Mouse (Mus musculus): Measurements from ENCODE around the gene Gm1123. TPM values are rescaled to one million over a fixed set of nuclear protein-coding genes. Genes with fewer than 3 reads are reported as not detected.

Gm1123 gene
- polyA plus RNA-seq, 1 experiment: not detected

GRCm38 (mm10) chr9:98985800-98986475 is 49.6 kb downstream of the Gm1123 start, which contains the start of gene Faim:
Gene Faim (plus strand): TSS chr9:98986373.
- TF ChIP-seq CTCF (IDR thresholded peaks at IDR 0.05; ENCODE audit: insufficient read depth, low read depth, low read length): no peak
- TF ChIP-seq POLR2A (IDR thresholded peaks at IDR 0.05; ENCODE audit: insufficient read depth, low read depth, low read length): peak; percentile 61; the same call in 1 of the 2 replicates
- 0 out of 2 replicates have a peak within 1 kb of the TSS, but pooled peaks have one; percentile 7 for H3K27ac ChIP-seq (ENCODE audit: insufficient read depth, low read depth, low read length)
- no peaks in the 10 kb centered on the region for H3K4me1 ChIP-seq (ENCODE audit: control insufficient read depth, insufficient read depth, low read length)
- 1% methylated on average over 45 of the region's 45 CpGs for WGBS
- peak within 1 kb of the TSS; percentile 80 for H3K4me3 ChIP-seq (ENCODE audit: insufficient read depth, low read depth, low read length)

DNA sequence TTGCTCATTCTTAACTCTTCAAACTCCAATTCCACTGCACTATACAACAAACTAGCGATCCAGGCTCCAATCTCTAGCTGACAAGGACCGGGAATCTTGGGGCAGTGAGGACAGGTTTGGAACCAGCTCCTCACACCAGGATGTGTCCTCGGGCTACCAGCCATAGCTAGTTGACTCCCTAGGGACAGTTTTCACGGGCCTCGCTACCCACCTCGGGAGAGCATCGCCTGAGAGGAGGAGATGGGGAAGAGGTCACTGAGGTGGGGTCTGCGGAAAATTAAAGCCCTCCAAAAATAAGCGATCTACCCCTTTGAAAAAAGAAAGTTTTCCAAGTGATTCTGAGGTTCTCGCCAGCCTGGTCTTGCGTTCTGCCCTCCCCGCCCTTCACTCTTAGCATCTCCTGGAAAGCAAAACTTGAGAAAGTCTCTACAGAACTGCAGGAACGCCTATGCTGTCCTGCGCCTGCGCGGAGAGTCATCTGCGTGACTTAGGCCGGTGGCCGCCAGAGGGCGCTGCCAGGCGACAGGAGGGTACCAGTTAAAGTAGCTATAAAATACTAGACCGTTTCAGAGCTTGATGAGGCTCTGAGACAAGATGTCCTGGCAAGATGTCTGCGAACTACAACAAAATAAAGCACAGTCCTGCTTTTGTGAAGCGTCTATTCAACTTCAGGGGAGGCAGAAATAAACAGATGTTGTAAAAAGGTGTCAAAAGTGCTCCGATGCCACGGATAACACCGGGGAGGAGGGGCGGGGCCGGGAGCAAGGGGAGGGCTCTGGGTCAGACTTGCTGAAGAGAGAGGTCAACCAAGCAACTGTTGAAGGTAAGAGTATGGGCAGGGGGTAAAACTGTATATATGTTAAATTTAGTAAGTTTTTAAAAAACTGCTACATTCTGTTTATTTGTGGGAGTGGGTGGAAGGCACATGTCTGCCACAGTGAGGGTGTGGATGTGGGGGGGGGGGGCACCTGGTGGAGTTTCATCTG is 55.8 kb downstream of the Gm1123 start:
- H3K4me3 ChIP-seq (ENCODE audit: insufficient read depth, low read depth, low read length): no peak overlapping the region
- WGBS: 3% methylated on average over 29 of the region's 29 CpGs
- H3K27ac ChIP-seq (ENCODE audit: insufficient read depth, low read depth, low read length): no peak overlapping the region
- TF ChIP-seq POLR2A (IDR thresholded peaks at IDR 0.05; ENCODE audit: insufficient read depth, low read depth, low read length): no peak
- peak; percentile 89 for TF ChIP-seq CTCF (IDR thresholded peaks at IDR 0.05; ENCODE audit: insufficient read depth, low read depth, low read length)
- no peaks in the 10 kb centered on the region for H3K4me1 ChIP-seq (ENCODE audit: control insufficient read depth, insufficient read depth, low read length)

- Histone ChIP-seq H3K4me1 (ENCODE audit: control insufficient read depth, insufficient read depth, low read length) (peaks cover 6% of the 10 kb centered on the region), H3K4me3 (ENCODE audit: insufficient read depth, low read depth, low read length) (no peak overlapping the region), H3K27ac (ENCODE audit: insufficient read depth, low read depth, low read length) (no peak overlapping the region)
- 46% methylated on average over 5 of the region's 5 CpGs for WGBS
- no peak for TF ChIP-seq POLR2A (IDR thresholded peaks at IDR 0.05; ENCODE audit: insufficient read depth, low read depth, low read length)
- no peak for TF ChIP-seq CTCF (IDR thresholded peaks at IDR 0.05; ENCODE audit: insufficient read depth, low read depth, low read length)
Measured at GRCm38 (mm10) chr9:98976520-98976919, 59.0 kb downstream of the Gm1123 start.

- 87% methylated on average over 1 of the region's 1 CpGs for WGBS
Measured at GRCm38 (mm10) chr9:98976081-98976480, 59.4 kb downstream of the Gm1123 start.

DNA sequence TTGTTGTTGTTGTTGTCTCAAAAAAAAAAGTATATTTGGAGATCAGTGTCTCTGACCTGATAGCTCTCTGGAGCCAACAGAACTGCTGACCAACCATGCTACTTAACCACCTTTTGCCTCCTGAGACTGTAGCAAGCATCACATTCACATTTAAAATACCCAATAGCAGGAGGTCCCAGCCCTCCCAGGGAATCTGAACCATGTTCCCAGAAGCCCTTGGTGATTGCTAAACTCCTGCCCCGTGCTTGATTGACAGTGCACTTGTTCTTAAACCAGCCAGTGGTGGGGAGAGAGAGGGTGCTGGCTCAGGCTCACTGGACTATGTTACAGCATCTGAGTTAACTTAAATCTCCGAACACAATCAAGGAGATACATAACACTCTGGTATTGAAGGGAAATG is 60.6 kb downstream of the Gm1123 start:
- Histone ChIP-seq H3K27ac (ENCODE audit: insufficient read depth, low read depth, low read length) (no peak overlapping the region), H3K4me1 (ENCODE audit: control insufficient read depth, insufficient read depth, low read length) (peaks cover 6% of the 10 kb centered on the region), H3K4me3 (ENCODE audit: insufficient read depth, low read depth, low read length) (no peak overlapping the region)
- WGBS: 38% methylated on average over 2 of the region's 2 CpGs
- no peak for TF ChIP-seq POLR2A (IDR thresholded peaks at IDR 0.05; ENCODE audit: insufficient read depth, low read depth, low read length)
- TF ChIP-seq CTCF (IDR thresholded peaks at IDR 0.05; ENCODE audit: insufficient read depth, low read depth, low read length): no peak

More at GRCm38 (mm10) chr9:98976081-98976480, 59.4 kb downstream of the Gm1123 start:
- Histone ChIP-seq H3K4me1 (ENCODE audit: control insufficient read depth, insufficient read depth, low read length) (peaks cover 6% of the 10 kb centered on the region), H3K27ac (ENCODE audit: insufficient read depth, low read depth, low read length) (no peak overlapping the region), H3K4me3 (ENCODE audit: insufficient read depth, low read depth, low read length) (no peak overlapping the region)
- TF ChIP-seq POLR2A (IDR thresholded peaks at IDR 0.05; ENCODE audit: insufficient read depth, low read depth, low read length): no peak
- TF ChIP-seq CTCF (IDR thresholded peaks at IDR 0.05; ENCODE audit: insufficient read depth, low read depth, low read length): no peak

- WGBS: 7% methylated on average over 7 of the region's 7 CpGs
- Histone ChIP-seq H3K27ac (ENCODE audit: insufficient read depth, low read depth, low read length) (no peak overlapping the region), H3K4me3 (ENCODE audit: insufficient read depth, low read depth, low read length) (no peak overlapping the region), H3K4me1 (ENCODE audit: control insufficient read depth, insufficient read depth, low read length) (peaks cover 6% of the 10 kb centered on the region)
- TF ChIP-seq POLR2A (IDR thresholded peaks at IDR 0.05; ENCODE audit: insufficient read depth, low read depth, low read length) (no peak), CTCF (IDR thresholded peaks at IDR 0.05; ENCODE audit: insufficient read depth, low read depth, low read length) (no peak)
Measured at GRCm38 (mm10) chr9:98973561-98973960, 62.0 kb downstream of the Gm1123 start.

- WGBS: 1% methylated on average over 40 of the region's 40 CpGs
- H3K4me1 ChIP-seq (ENCODE audit: control insufficient read depth, insufficient read depth, low read length): peaks cover 6% of the 10 kb centered on the region
- H3K4me3 ChIP-seq (ENCODE audit: insufficient read depth, low read depth, low read length): no peak overlapping the region
- TF ChIP-seq CTCF (IDR thresholded peaks at IDR 0.05; ENCODE audit: insufficient read depth, low read depth, low read length): no peak
- no peak for TF ChIP-seq POLR2A (IDR thresholded peaks at IDR 0.05; ENCODE audit: insufficient read depth, low read depth, low read length)
- H3K27ac ChIP-seq (ENCODE audit: insufficient read depth, low read depth, low read length): no peak overlapping the region
Measured at GRCm38 (mm10) chr9:98973101-98973521, 62.4 kb downstream of the Gm1123 start.

DNA sequence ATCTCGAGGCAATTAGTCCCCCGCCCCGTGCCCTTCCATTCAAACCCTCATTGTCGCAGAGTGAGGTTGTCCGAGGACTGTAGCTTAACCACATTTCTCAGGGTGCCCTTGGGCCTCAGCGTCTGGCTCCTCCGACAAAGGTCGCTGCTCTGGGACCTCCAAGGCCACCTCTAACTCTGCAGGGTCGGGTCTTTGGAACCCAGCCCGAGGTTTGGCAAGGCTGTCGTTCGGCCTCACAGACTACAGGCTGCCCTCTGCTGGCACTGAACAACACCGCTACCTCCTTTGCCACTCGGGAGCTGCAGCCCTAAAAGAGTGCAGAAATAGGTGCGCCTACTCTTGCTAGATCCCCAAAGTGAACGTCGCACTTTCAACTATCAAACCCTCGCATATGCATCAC is 70.4 kb downstream of the Gm1123 start:
- peak; percentile 32; the same call in 1 of the 2 replicates for TF ChIP-seq CTCF (IDR thresholded peaks at IDR 0.05; ENCODE audit: insufficient read depth, low read depth, low read length)
- TF ChIP-seq POLR2A (IDR thresholded peaks at IDR 0.05; ENCODE audit: insufficient read depth, low read depth, low read length): no peak
- Histone ChIP-seq H3K4me3 (ENCODE audit: insufficient read depth, low read depth, low read length) (no peak overlapping the region), H3K4me1 (ENCODE audit: control insufficient read depth, insufficient read depth, low read length) (no peaks in the 10 kb centered on the region), H3K27ac (ENCODE audit: insufficient read depth, low read depth, low read length) (no peak overlapping the region)
- WGBS: under 1% methylated on average over 18 of the region's 18 CpGs
